Mouse (Mus musculus) neural tube, embryonic 11.5 days (tissue): ENCODE measurements around the gene Syt16. TPM values are rescaled to one million over a fixed set of nuclear protein-coding genes. Genes with fewer than 3 reads are reported as not detected.

ENCODE experiments used
- ATAC-seq: fragments of 200-750 bp; cut with Nextera tagmentation; 2 replicates; pipeline ENCODE4 v1.8.0; 2017; ENCODE audit warnings: moderate number of reproducible peaks, mild to moderate bottlenecking, moderate TSS enrichment, moderate library complexity; ENCODE audit not compliant: insufficient read depth, low FRiP score, low TSS enrichment
- DNase-seq: peaks from one replicate; pipeline ENCODE4 v3.0.0-alpha.2; 2015; ENCODE audit warnings: low spot score
- H3K27ac ChIP-seq: fragments of 300-500 bp; sonication (generic); 2 replicates; pipeline ENCODE4 v1.5.1; 2014; ENCODE audit warnings: low read depth, mild to moderate bottlenecking, low read length
- H3K27me3 ChIP-seq: fragments of 300-500 bp; sonication (generic); 2 replicates; pipeline ENCODE4 v1.6.1; 2014; ENCODE audit warnings: mild to moderate bottlenecking, low read length, mixed read lengths; ENCODE audit not compliant: control insufficient read depth, insufficient read depth
- H3K36me3 ChIP-seq: fragments of 300-500 bp; sonication (generic); 2 replicates; pipeline ENCODE4 v1.6.1; 2014; ENCODE audit warnings: mild to moderate bottlenecking, low read length, moderate library complexity, mixed read lengths; ENCODE audit not compliant: control insufficient read depth, insufficient read depth
- H3K4me1 ChIP-seq: fragments of 300-500 bp; sonication (generic); 2 replicates; pipeline ENCODE4 v1.6.1; 2014; ENCODE audit warnings: low read length, mixed read lengths; ENCODE audit not compliant: control insufficient read depth, insufficient read depth
- H3K4me2 ChIP-seq: fragments of 300-500 bp; sonication (generic); 2 replicates; pipeline ENCODE4 v1.6.1; 2014; ENCODE audit warnings: low read depth, mild to moderate bottlenecking, moderate library complexity
- H3K4me3 ChIP-seq: fragments of 300-500 bp; sonication (generic); 2 replicates; pipeline ENCODE4 v1.5.1; 2014; ENCODE audit warnings: low read depth, low read length
- H3K9ac ChIP-seq: fragments of 300-500 bp; sonication (generic); 2 replicates; pipeline ENCODE4 v1.6.1; 2014; ENCODE audit warnings: mild to moderate bottlenecking, low read length
- H3K9me3 ChIP-seq: fragments of 300-500 bp; sonication (generic); 2 replicates; pipeline ENCODE4 v1.6.1; 2016; ENCODE audit warnings: low read length; ENCODE audit not compliant: control insufficient read depth
- WGBS: fragments of 180-500 bp; shearing (Covaris S2); extraction: QIAGEN DNeasy Blood & Tissue Kit; methylation state at CpG from one replicate; pipeline ENCODE4 v1.1.7; 2014; 5-methylcytosine and 5-hydroxymethylcytosine counted together
- polyA plus RNA-seq: library from polyadenylated mRNA; unstranded; fragments of >200 nt; fragmentation: Nextera tagmentation; extraction: Ambion mirVana; gene quantifications from 2 replicates; pipeline ENCODE4 v1.2.1, GENCODE M21; 2014

Syt16 gene
- polyA plus RNA-seq = 6.7 and 9.3 TPM in 2 replicates

DNA sequence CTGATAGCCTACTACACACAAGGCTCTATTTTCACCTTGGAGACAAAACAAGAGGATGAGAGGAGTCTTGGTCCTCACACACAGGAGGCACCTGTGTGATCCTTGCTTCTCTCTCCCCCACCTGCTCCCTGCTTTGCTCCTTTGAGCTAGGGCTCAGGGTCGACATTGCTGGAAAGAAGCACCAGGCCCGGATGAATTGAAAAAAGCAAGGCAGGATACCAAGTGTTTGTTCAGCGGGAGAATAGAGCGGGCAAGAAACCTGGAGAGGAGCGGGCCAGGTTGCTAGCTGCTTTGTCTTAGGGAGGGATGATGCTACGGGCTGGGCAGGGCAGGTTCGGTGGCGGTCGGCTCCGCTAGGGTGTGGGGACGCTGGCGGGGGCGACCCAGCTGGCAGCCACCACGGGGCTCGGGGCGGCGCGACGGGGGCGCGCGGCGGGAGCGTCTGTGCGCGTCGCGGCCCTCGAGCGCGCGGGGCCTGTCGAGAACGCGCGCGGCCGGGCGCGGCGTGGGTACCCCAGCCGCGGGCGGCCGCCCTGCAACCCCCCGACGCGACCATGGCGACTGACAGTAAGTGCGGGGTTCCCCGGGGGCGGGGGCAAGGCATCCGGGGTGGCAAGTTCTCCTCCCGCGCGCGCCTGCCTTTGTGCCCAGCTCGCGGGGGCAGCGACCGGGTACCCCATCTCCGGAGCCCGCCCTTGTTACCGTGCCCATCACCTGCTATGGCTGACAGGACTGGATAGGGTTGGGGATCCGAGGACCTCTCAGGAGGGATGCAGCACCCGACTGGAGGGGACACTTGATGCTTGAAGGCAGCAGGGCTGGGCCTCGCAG lies at the start of gene Syt16:
Gene Syt16 (plus strand): TSS at position 365 of the 831 bp plus-strand sequence.
- H3K9ac ChIP-seq = peak within 1 kb of the TSS; percentile 67
- H3K36me3 ChIP-seq = no peaks in the 10 kb centered on the region
- peak; percentile 44 for DNase-seq
- no peaks in the 10 kb centered on the region for H3K9me3 ChIP-seq
- H3K27me3 ChIP-seq = peaks cover 15% of the 10 kb centered on the region
- ATAC-seq = peak; percentile 60
- H3K4me1 ChIP-seq = no peaks in the 10 kb centered on the region
- no peak within 1 kb of the TSS for H3K27ac ChIP-seq
- peak within 1 kb of the TSS; percentile 87 for H3K4me2 ChIP-seq
- WGBS = 3% methylated on average over 44 of the region's 67 CpGs
- peak within 1 kb of the TSS; percentile 63 for H3K4me3 ChIP-seq

DNA sequence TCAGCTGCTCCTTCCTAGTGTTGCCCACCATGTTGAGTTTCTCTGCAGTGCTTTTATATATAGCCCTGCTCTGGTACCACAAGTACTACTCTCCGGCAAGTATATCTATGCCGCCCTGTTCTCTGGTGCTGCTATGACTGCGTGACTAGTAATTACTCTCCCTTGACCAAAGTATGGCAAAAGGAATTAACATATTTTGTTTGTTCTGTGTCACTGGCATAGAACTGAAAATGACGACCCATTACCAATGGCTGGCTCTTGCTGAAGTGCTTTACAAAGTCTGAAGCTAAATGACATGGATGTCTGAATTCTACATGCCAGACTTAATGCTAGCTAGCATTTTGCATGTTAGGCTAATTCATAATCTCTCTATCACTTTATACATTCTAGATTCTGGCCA lies 49.0 kb upstream of the Syt16 start:
- WGBS = 94% methylated on average over 4 of the region's 4 CpGs
- no peak for DNase-seq

DNA sequence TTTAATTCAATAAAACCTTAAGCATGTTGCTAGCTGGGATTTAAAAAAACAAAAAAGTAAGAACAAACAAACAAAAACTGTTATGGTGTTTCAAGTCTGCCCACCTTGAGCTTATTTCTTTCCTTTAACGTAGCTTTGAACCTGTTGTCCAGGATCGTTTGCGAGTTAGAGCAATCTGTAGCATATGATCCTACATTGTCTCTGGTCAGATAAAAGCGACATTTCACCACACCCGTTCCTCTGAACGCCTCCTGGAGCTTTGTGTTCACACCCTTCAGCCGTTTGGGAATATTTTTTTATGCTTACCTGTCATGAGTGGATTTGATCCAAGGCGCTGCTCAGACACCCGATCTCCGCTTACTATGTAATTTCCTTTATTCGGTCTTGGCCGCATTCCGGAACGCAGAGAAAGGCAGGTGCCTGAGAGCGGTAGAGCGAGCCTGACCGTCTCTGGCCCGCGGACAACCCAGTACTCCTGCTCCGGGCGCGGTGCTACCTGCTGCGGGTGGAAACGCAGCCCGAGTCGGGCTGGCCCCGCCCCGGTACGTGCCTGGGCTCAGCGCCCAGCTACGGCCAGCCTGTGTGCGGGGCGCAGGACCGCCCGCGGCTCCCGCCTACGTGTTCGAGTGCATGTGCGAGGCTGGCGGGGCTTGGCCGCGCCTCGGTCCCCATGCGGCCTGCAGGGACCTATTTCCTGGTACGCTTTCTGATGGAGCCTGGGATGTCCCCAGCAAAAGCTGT lies 48.0 kb upstream of the Syt16 start:
- DNase-seq (peak; percentile 67), ATAC-seq (peak; percentile 83)
- Histone ChIP-seq H3K27ac (no peak overlapping the region), H3K27me3 (no peaks in the 10 kb centered on the region), H3K36me3 (no peaks in the 10 kb centered on the region), H3K4me1 (no peaks in the 10 kb centered on the region; the same call in 1 of the 2 replicates), H3K9ac (peak overlapping the region; percentile 50), H3K4me2 (peak overlapping the region; percentile 54), H3K4me3 (peak overlapping the region; percentile 26), H3K9me3 (no peaks in the 10 kb centered on the region)
- WGBS = 6% methylated on average over 46 of the region's 46 CpGs

More for the DNA sequence above, 49.0 kb upstream of the Syt16 start:
- Histone ChIP-seq H3K4me2 (no peak overlapping the region), H3K27ac (no peak overlapping the region), H3K4me1 (no peaks in the 10 kb centered on the region), H3K9me3 (no peaks in the 10 kb centered on the region), H3K9ac (no peak overlapping the region), H3K27me3 (no peaks in the 10 kb centered on the region), H3K36me3 (peaks cover 3% of the 10 kb centered on the region), H3K4me3 (no peak overlapping the region)
- ATAC-seq = no peak

DNA sequence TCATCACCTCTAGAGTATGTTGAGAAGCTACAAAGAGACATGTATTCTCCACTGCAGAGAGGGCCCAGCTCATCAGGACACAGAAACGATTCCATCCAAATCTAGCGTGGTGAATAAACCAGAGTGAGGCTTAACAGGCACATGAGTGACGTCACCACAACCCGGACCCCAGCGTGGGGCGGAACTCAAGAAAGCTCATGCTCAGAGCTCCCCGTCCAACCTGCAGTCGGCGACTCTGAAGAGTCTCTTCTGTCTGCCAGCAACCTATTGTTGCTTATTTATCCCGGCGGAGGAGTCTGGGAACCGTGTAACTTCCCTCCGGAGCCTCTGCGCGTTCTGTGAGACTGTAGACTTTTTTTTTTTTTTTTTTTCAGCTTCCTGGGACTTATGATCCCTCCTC lies 44.6 kb upstream of the Syt16 start:
- Histone ChIP-seq H3K4me3 (peak overlapping the region; percentile 12; the same call in 1 of the 2 replicates), H3K9ac (no peak overlapping the region), H3K27ac (no peak overlapping the region), H3K9me3 (no peaks in the 10 kb centered on the region), H3K27me3 (no peaks in the 10 kb centered on the region), H3K36me3 (no peaks in the 10 kb centered on the region), H3K4me1 (no peaks in the 10 kb centered on the region; the same call in 1 of the 2 replicates), H3K4me2 (peak overlapping the region; percentile 38)
- DNase-seq = peak; percentile 52
- ATAC-seq = peak; percentile 46; the same call in 1 of the 2 replicates
- 10% methylated on average over 15 of the region's 15 CpGs for WGBS

DNA sequence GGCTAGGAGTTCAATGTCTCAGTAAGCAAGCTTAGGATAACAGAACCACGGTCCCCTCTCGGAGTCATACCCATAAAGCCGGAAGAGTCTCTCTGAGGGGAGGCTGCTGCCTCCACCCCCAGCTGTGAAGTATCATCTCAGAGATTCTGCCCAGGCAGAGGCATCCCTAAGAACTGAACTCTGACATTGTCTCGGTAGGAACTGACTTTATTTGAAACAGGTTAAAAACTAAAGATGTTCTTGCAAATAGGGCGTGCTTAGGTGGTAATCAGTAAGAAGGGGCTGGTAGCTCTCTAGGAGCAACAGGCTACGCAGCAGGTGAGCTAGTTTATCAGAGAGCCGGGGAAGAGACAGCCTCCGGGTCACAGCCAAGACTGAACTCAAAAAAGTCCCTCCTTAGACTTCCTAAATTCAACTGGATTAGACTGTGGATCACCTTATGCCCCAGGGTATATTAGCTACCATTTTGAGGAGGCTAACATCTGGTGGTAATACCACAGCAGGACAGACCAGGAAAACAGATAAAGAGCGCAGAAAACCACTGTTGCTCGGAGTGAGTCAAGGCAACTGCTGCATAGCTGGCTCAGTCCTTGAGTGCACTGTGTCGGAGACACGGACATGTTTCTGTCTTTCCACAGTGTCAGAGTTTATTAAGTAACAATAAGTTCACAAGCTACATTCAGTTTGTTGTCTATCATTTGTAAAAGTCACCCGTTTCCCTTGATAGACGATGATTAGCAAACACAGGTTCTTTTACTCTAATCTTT lies 43.9 kb upstream of the Syt16 start:
- Histone ChIP-seq H3K9ac (no peak overlapping the region), H3K9me3 (no peaks in the 10 kb centered on the region), H3K36me3 (no peaks in the 10 kb centered on the region), H3K27ac (no peak overlapping the region), H3K4me2 (peak overlapping the region; percentile 38), H3K4me3 (peak overlapping the region; percentile 12; the same call in 1 of the 2 replicates), H3K27me3 (no peaks in the 10 kb centered on the region), H3K4me1 (no peaks in the 10 kb centered on the region; the same call in 1 of the 2 replicates)
- no peak for ATAC-seq
- no peak for DNase-seq
- WGBS = 47% methylated on average over 14 of the region's 14 CpGs

DNA sequence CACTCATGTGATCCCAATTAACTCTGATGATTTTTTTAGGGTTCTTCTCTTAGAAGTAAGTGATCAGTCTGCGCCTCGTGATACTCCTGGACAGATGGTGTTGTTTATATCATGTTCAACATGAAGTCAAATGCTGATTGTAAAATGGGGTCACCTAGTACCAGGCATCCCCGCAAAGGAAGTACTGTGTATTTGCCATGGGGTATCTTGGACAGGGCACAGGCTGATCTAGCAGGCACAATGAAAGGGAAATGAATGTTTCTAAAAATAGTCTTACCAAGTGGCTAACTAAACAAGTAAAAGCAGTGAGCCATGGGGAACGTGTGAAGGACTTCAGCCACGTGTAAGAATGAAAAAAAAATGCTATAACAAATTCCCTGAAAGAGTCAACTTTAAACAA lies 42.7 kb upstream of the Syt16 start:
- H3K4me2 ChIP-seq = no peak overlapping the region
- WGBS = 80% methylated on average over 5 of the region's 5 CpGs
- H3K9me3 ChIP-seq = no peaks in the 10 kb centered on the region
- DNase-seq (no peak), ATAC-seq (no peak)
- H3K27me3 ChIP-seq = no peaks in the 10 kb centered on the region
- no peak overlapping the region for H3K27ac ChIP-seq
- no peak overlapping the region for H3K4me3 ChIP-seq
- no peaks in the 10 kb centered on the region for H3K36me3 ChIP-seq
- H3K4me1 ChIP-seq = no peaks in the 10 kb centered on the region; the same call in 1 of the 2 replicates
- H3K9ac ChIP-seq = no peak overlapping the region

DNA sequence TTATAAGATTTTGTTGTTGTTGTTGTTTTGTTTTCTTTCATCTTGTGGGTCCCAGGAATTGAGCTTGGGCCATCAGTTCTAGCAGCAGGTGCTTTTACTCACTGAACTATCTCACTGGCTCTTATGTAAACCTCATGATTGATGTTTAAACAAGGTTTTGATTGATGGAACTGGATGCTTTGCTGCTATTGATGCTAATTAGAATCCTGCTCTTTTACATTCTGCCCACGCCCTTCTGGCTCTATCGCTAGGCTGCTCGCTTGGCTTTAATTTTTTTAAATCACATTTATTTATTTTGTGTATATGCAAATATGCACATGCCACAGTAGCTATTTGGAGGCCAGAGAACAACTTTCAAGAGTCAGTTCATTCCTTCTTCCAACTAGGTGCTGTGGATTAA lies 39.8 kb upstream of the Syt16 start:
- no peaks in the 10 kb centered on the region for H3K9me3 ChIP-seq
- 95% methylated on average over 3 of the region's 3 CpGs for WGBS

DNA sequence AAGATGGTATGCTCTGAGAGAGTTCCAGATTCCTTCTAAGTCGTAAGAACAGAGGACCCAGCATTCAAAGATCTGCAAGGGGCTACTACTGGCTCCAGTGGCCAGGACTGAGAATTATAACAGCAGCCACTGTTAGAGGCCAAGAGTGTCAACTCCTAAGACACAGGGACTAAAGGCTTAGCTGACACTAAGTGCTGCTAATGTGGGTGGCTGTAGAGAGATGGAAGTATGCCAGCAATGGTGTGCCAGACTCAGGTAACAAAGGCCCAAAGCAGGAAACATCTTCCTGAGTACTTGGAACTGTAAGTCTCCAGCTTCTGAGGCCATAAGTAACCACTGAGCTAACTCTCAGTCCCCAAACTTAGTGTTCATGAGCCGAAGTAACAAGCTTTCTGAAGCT lies 38.6 kb upstream of the Syt16 start:
- Histone ChIP-seq H3K27me3 (no peaks in the 10 kb centered on the region), H3K9me3 (no peaks in the 10 kb centered on the region), H3K4me2 (no peak overlapping the region), H3K27ac (no peak overlapping the region), H3K9ac (no peak overlapping the region), H3K4me3 (no peak overlapping the region), H3K4me1 (no peaks in the 10 kb centered on the region; the same call in 1 of the 2 replicates), H3K36me3 (no peaks in the 10 kb centered on the region)
- 87% methylated on average over 2 of the region's 2 CpGs for WGBS
- no peak for ATAC-seq
- DNase-seq = no peak

More for the DNA sequence above, 39.8 kb upstream of the Syt16 start:
- Histone ChIP-seq H3K27ac (no peak overlapping the region), H3K36me3 (no peaks in the 10 kb centered on the region), H3K9ac (no peak overlapping the region), H3K4me1 (no peaks in the 10 kb centered on the region; the same call in 1 of the 2 replicates), H3K4me3 (no peak overlapping the region), H3K27me3 (no peaks in the 10 kb centered on the region), H3K4me2 (no peak overlapping the region)
- ATAC-seq (no peak), DNase-seq (no peak)
